Mouse (Mus musculus) bone marrow macrophage, adult 2 months (primary cell): ENCODE measurements at regions not wholly inside any gene's neighbourhood (a gene's known extent, or its start where the extent isn't known, plus 50 kb on each side); places are given as distances from the start of the nearest gene placed in this dataset.

Experiments
- CTCF ChIP-seq: IDR thresholded peaks from 2 replicates; pipeline ENCODE4 v1.5.1; 2012; ENCODE audit warnings: low read depth, mild to moderate bottlenecking, low read length, moderate library complexity
- POLR2A ChIP-seq: IDR thresholded peaks from 2 replicates; pipeline ENCODE4 v1.6.1; 2012; ENCODE audit warnings: mild to moderate bottlenecking, low read depth, low read length, borderline replicate concordance

DNA sequence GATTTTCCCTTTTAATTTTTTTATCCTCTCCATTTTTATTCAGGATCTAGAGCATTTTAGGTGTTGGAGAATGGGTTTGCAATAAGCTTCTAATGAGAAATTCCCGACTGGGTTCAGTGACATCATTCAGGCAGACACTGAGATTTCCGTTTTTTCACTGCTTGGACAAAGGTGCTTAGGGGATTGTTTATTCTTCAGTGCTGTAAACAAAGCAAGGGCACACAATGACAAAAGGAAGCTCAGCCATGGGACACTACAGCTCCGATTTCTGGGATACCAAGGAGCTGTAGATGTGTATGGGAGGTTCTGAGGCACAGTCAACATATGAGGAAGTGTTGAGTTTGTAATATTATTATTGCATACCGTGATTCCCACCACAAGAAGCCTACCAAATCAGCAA, 304.1 kb upstream of the Adgrl2 start:
- TF ChIP-seq CTCF (no peak), POLR2A (no peak)
